Mouse (Mus musculus): Measurements from ENCODE around the gene Tada2b. TPM values are rescaled to one million over a fixed set of nuclear protein-coding genes. Genes with fewer than 3 reads are reported as not detected.

Gene Tada2b
- polyA plus RNA-seq, 1 experiment from 2014 or later, result 2.0 TPM

GRCm38 (mm10) chr5:36474283-36474682 is 9.8 kb downstream of the Tada2b start:
- 84% methylated on average over 5 of the region's 5 CpGs for WGBS

GRCm38 (mm10) chr5:36472876-36473655 is 11.0 kb downstream of the Tada2b start:
- WGBS, result 87% methylated on average over 4 of the region's 4 CpGs

More at GRCm38 (mm10) chr5:36474283-36474682, 9.8 kb downstream of the Tada2b start:
- H3K4me2 ChIP-seq (replicated peaks; ENCODE audit: low read depth), result no peak overlapping the region
- no peak overlapping the region for H3K27ac ChIP-seq (ENCODE audit: low read depth, low read length)
- no peaks in the 10 kb centered on the region for H3K4me1 ChIP-seq (replicated peaks; ENCODE audit: control insufficient read depth, insufficient read depth, low read length)
- H3K9me3 ChIP-seq (ENCODE audit: control insufficient read depth), result no peaks in the 10 kb centered on the region
- peaks cover 53% of the 10 kb centered on the region for H3K36me3 ChIP-seq (ENCODE audit: control insufficient read depth, insufficient read depth)
- no peak for ATAC-seq
- H3K27me3 ChIP-seq (replicated peaks; ENCODE audit: control insufficient read depth, insufficient read depth, low read length), result no peaks in the 10 kb centered on the region
- no peak overlapping the region for H3K9ac ChIP-seq (ENCODE audit: low read depth, low read length)
- TF ChIP-seq CTCF (IDR thresholded peaks at IDR 0.05; ENCODE audit: low read depth), result peak; percentile 86
- H3K4me3 ChIP-seq (ENCODE audit: low read depth, low read length), result no peak overlapping the region

GRCm38 (mm10) chr5:36471206-36471605 is 12.9 kb downstream of the Tada2b start:
- TF ChIP-seq CTCF (IDR thresholded peaks at IDR 0.05; ENCODE audit: low read depth), result no peak
- H3K4me3 ChIP-seq (ENCODE audit: low read depth, low read length), result no peak overlapping the region
- no peak overlapping the region for H3K27ac ChIP-seq (ENCODE audit: low read depth, low read length)
- H3K36me3 ChIP-seq (ENCODE audit: control insufficient read depth, insufficient read depth), result peaks cover 64% of the 10 kb centered on the region
- H3K9me3 ChIP-seq (ENCODE audit: control insufficient read depth), result no peaks in the 10 kb centered on the region
- no peaks in the 10 kb centered on the region for H3K27me3 ChIP-seq (replicated peaks; ENCODE audit: control insufficient read depth, insufficient read depth, low read length)
- H3K4me2 ChIP-seq (replicated peaks; ENCODE audit: low read depth), result no peak overlapping the region
- ATAC-seq, result no peak
- H3K4me1 ChIP-seq (replicated peaks; ENCODE audit: control insufficient read depth, insufficient read depth, low read length), result peaks cover 1% of the 10 kb centered on the region
- WGBS, result 88% methylated on average over 8 of the region's 8 CpGs
- H3K9ac ChIP-seq (ENCODE audit: low read depth, low read length), result no peak overlapping the region

More at GRCm38 (mm10) chr5:36472876-36473655, 11.0 kb downstream of the Tada2b start:
- Histone ChIP-seq H3K4me2 (replicated peaks; ENCODE audit: low read depth) (no peak overlapping the region), H3K9me3 (ENCODE audit: control insufficient read depth) (no peaks in the 10 kb centered on the region), H3K4me3 (ENCODE audit: low read depth, low read length) (no peak overlapping the region), H3K4me1 (replicated peaks; ENCODE audit: control insufficient read depth, insufficient read depth, low read length) (no peaks in the 10 kb centered on the region), H3K27ac (ENCODE audit: low read depth, low read length) (no peak overlapping the region), H3K27me3 (replicated peaks; ENCODE audit: control insufficient read depth, insufficient read depth, low read length) (no peaks in the 10 kb centered on the region), H3K9ac (ENCODE audit: low read depth, low read length) (no peak overlapping the region), H3K36me3 (ENCODE audit: control insufficient read depth, insufficient read depth) (peaks cover 61% of the 10 kb centered on the region)
- no peak for TF ChIP-seq CTCF (IDR thresholded peaks at IDR 0.05; ENCODE audit: low read depth)
- no peak for ATAC-seq

GRCm38 (mm10) chr5:36465889-36466288 is 18.2 kb downstream of the Tada2b start:
- H3K27ac ChIP-seq (ENCODE audit: low read depth, low read length), result peak overlapping the region; percentile 85; the same call in 1 of the 2 replicates
- peaks cover 30% of the 10 kb centered on the region for H3K36me3 ChIP-seq (ENCODE audit: control insufficient read depth, insufficient read depth)
- peak overlapping the region; percentile 87; the same call in 1 of the 2 replicates for H3K9ac ChIP-seq (ENCODE audit: low read depth, low read length)
- peaks cover 4% of the 10 kb centered on the region for H3K4me1 ChIP-seq (replicated peaks; ENCODE audit: control insufficient read depth, insufficient read depth, low read length)
- no peak for ATAC-seq
- H3K4me2 ChIP-seq (replicated peaks; ENCODE audit: low read depth), result peak overlapping the region; percentile 89
- peak overlapping the region; percentile 95 for H3K4me3 ChIP-seq (ENCODE audit: low read depth, low read length)
- WGBS, result 17% methylated on average over 8 of the region's 8 CpGs
- no peaks in the 10 kb centered on the region for H3K27me3 ChIP-seq (replicated peaks; ENCODE audit: control insufficient read depth, insufficient read depth, low read length)
- no peak for TF ChIP-seq CTCF (IDR thresholded peaks at IDR 0.05; ENCODE audit: low read depth)
- H3K9me3 ChIP-seq (ENCODE audit: control insufficient read depth), result no peaks in the 10 kb centered on the region

GRCm38 (mm10) chr5:36464709-36465661 is 19.1 kb downstream of the Tada2b start, which contains the start of gene Grpel1:
Gene Grpel1 (plus strand): TSS chr5:36464998.
- peak within 1 kb of the TSS; percentile 85 for H3K27ac ChIP-seq (ENCODE audit: low read depth, low read length)
- no peaks in the 10 kb centered on the region for H3K9me3 ChIP-seq (ENCODE audit: control insufficient read depth)
- WGBS, result under 1% methylated on average over 68 of the region's 68 CpGs
- H3K4me2 ChIP-seq (replicated peaks; ENCODE audit: low read depth), result peak within 1 kb of the TSS; percentile 89
- peak within 1 kb of the TSS; percentile 87 for H3K9ac ChIP-seq (ENCODE audit: low read depth, low read length)
- H3K4me3 ChIP-seq (ENCODE audit: low read depth, low read length), result peak within 1 kb of the TSS; percentile 95
- H3K4me1 ChIP-seq (replicated peaks; ENCODE audit: control insufficient read depth, insufficient read depth, low read length), result peaks cover 4% of the 10 kb centered on the region
- TF ChIP-seq CTCF (IDR thresholded peaks at IDR 0.05; ENCODE audit: low read depth), result no peak
- ATAC-seq, result peak; percentile 92
- peaks cover 21% of the 10 kb centered on the region; the same call in 1 of the 2 replicates for H3K36me3 ChIP-seq (ENCODE audit: control insufficient read depth, insufficient read depth)
- no peaks in the 10 kb centered on the region for H3K27me3 ChIP-seq (replicated peaks; ENCODE audit: control insufficient read depth, insufficient read depth, low read length)

- 71% methylated on average over 5 of the region's 5 CpGs for WGBS
- H3K27ac ChIP-seq (ENCODE audit: low read depth, low read length), result no peak overlapping the region
- H3K9me3 ChIP-seq (ENCODE audit: control insufficient read depth), result no peaks in the 10 kb centered on the region
- no peak overlapping the region for H3K4me2 ChIP-seq (replicated peaks; ENCODE audit: low read depth)
- no peak for ATAC-seq
- H3K9ac ChIP-seq (ENCODE audit: low read depth, low read length), result no peak overlapping the region
- TF ChIP-seq CTCF (IDR thresholded peaks at IDR 0.05; ENCODE audit: low read depth), result no peak
- no peak overlapping the region for H3K4me3 ChIP-seq (ENCODE audit: low read depth, low read length)
- H3K27me3 ChIP-seq (replicated peaks; ENCODE audit: control insufficient read depth, insufficient read depth, low read length), result no peaks in the 10 kb centered on the region
- H3K36me3 ChIP-seq (ENCODE audit: control insufficient read depth, insufficient read depth), result peaks cover 6% of the 10 kb centered on the region; the same call in 1 of the 2 replicates
- peaks cover 4% of the 10 kb centered on the region for H3K4me1 ChIP-seq (replicated peaks; ENCODE audit: control insufficient read depth, insufficient read depth, low read length)
Observed at GRCm38 (mm10) chr5:36463391-36463790, 20.7 kb downstream of the Tada2b start.
